Mouse (Mus musculus) liver, embryonic 14.5 days (tissue): ENCODE measurements around the gene Cog1. TPM values are rescaled to one million over a fixed set of nuclear protein-coding genes. Genes with fewer than 3 reads are reported as not detected.

Experiments
- ATAC-seq: fragments of 200-750 bp; cut with Nextera tagmentation; 2 replicates; pipeline ENCODE4 v1.8.0; 2017; ENCODE audit warnings: moderate number of reproducible peaks, mild to moderate bottlenecking, moderate library complexity; ENCODE audit not compliant: insufficient read depth
- DNase-seq, 3 experiments: peaks; one replicate each; pipeline ENCODE4 v3.0.0-alpha.2; 2012 to 2013; ENCODE audit warnings: low read depth in 3 of 3, low spot score in 3 of 3
- H3K27ac ChIP-seq: fragments of 300-500 bp; sonication (generic); 2 replicates; pipeline ENCODE4 v1.5.1; 2014; ENCODE audit warnings: moderate library complexity, mild to moderate bottlenecking, control low read depth, inconsistent platforms
- H3K27me3 ChIP-seq: fragments of 300-500 bp; sonication (generic); 2 replicates; pipeline ENCODE4 v1.6.1; 2014; ENCODE audit warnings: mild to moderate bottlenecking, low read length, moderate library complexity; ENCODE audit not compliant: control insufficient read depth, insufficient read depth
- H3K36me3 ChIP-seq: fragments of 300-500 bp; sonication (generic); replicated peaks from 2 replicates; pipeline ENCODE4 v1.6.1; 2014; ENCODE audit warnings: low read depth; ENCODE audit not compliant: control insufficient read depth, insufficient read depth
- H3K4me1 ChIP-seq, 2 experiments: fragments of 200-500 bp in 1 of 2; fragments of 300-500 bp in 1 of 2; sonication (generic) in 1 of 2; replicated peaks; 2 replicates each; pipeline ENCODE4 v1.6.1; 2012 to 2014; ENCODE audit warnings: antibody characterized with exemption in 1 of 2, inconsistent platforms in 1 of 2, low read length in 1 of 2; ENCODE audit not compliant: control insufficient read depth in 2 of 2, insufficient read depth in 2 of 2
- H3K4me2 ChIP-seq: fragments of 300-500 bp; sonication (generic); 2 replicates; pipeline ENCODE4 v1.6.1; 2014; ENCODE audit warnings: low read depth, mild to moderate bottlenecking, control low read depth, moderate library complexity
- H3K4me3 ChIP-seq, 2 experiments: fragments of 200-500 bp in 1 of 2; fragments of 300-500 bp in 1 of 2; sonication (generic) in 1 of 2; 2 replicates each; pipeline ENCODE4 v1.5.1; 2012 to 2014; ENCODE audit warnings: low read depth in 2 of 2, low read length in 2 of 2, mild to moderate bottlenecking in 2 of 2, control low read depth in 1 of 2, inconsistent platforms in 1 of 2, moderate library complexity in 1 of 2; ENCODE audit not compliant: insufficient read depth in 1 of 2
- H3K9ac ChIP-seq: fragments of 300-500 bp; sonication (generic); replicated peaks from 2 replicates; pipeline ENCODE4 v1.6.1; 2014; ENCODE audit warnings: mild to moderate bottlenecking, control low read depth, moderate library complexity
- H3K9me3 ChIP-seq: fragments of 300-500 bp; sonication (generic); 2 replicates; pipeline ENCODE4 v1.6.1; 2016; ENCODE audit warnings: low read length, mixed read lengths; ENCODE audit not compliant: control insufficient read depth
- CTCF ChIP-seq: IDR thresholded peaks from 2 replicates; pipeline ENCODE4 v1.5.1; 2016; ENCODE audit warnings: antibody characterized with exemption, low read depth, control low read depth
- EP300 ChIP-seq: IDR thresholded peaks from 2 replicates; pipeline ENCODE4 v1.6.1; 2016; ENCODE audit warnings: antibody characterized with exemption, low read depth
- WGBS: fragments of 180-500 bp; shearing (Covaris S2); extraction: QIAGEN DNeasy Blood & Tissue Kit; methylation state at CpG from one replicate; pipeline ENCODE4 v1.1.7; 2014; ENCODE audit not compliant: insufficient replicate concordance; 5-methylcytosine and 5-hydroxymethylcytosine counted together
- polyA plus RNA-seq, 2 experiments: library from polyadenylated mRNA; depleted of rRNA in 1 of 2; stranded (reverse) in 1 of 2; unstranded in 1 of 2; fragments of >200 nt; fragmentation: Nextera tagmentation in 1 of 2; extraction: Ambion mirVana in 1 of 2; gene quantifications; 2 replicates each; pipeline versions ENCODE4 v1.2.1 to v1.2.3; 2012 to 2014

Cog1 gene
- polyA plus RNA-seq, 2 experiments = 9.3 to 12.9 TPM

- no peak overlapping the region for H3K4me2 ChIP-seq
- H3K4me1 ChIP-seq = no peaks in the 10 kb centered on the region
- H3K4me3 ChIP-seq = no peak overlapping the region
- no peaks in the 10 kb centered on the region for H3K36me3 ChIP-seq
- ATAC-seq (peak; percentile 31; the same call in 1 of the 2 replicates), DNase-seq (no peak)
- H3K9me3 ChIP-seq = no peaks in the 10 kb centered on the region
- TF ChIP-seq EP300 = no peak
- TF ChIP-seq CTCF = peak; percentile 41
- no peak overlapping the region for H3K27ac ChIP-seq
- peaks cover 2% of the 10 kb centered on the region for H3K27me3 ChIP-seq
- WGBS = 55% methylated on average over 7 of the region's 7 CpGs
- no peak overlapping the region for H3K9ac ChIP-seq
Measured at GRCm38 (mm10) chr11:113715078-113715674, 66.2 kb downstream of the Cog1 start.

GRCm38 (mm10) chr11:113716132-113716531 lies 67.2 kb downstream of the Cog1 start:
- ATAC-seq (no peak), DNase-seq (no peak)
- H3K4me2 ChIP-seq = no peak overlapping the region
- H3K36me3 ChIP-seq = no peaks in the 10 kb centered on the region
- 66% methylated on average over 2 of the region's 2 CpGs for WGBS
- H3K9me3 ChIP-seq = no peaks in the 10 kb centered on the region
- H3K4me3 ChIP-seq = no peak overlapping the region
- no peaks in the 10 kb centered on the region for H3K27me3 ChIP-seq
- no peak overlapping the region for H3K27ac ChIP-seq
- TF ChIP-seq EP300 (no peak), CTCF (no peak)
- H3K4me1 ChIP-seq = no peaks in the 10 kb centered on the region
- H3K9ac ChIP-seq = no peak overlapping the region

Other genes starting within 250 kb of the Cog1 start
- gene Sstr2, start 29.8 kb upstream of the Cog1 start, polyA plus RNA-seq (2012; rRNA removed) = 2.8 and 3.5 TPM in 2 replicates
- gene Sstr2, start 29.8 kb upstream of the Cog1 start, polyA plus RNA-seq (2014; fragmentation: Nextera tagmentation; extraction: Ambion mirVana) = 3.6 and 3.8 TPM in 2 replicates
- 4.9 and 5.1 TPM in 2 replicates for gene Slc39a11, start 910 bp downstream of the Cog1 start, polyA plus RNA-seq (2012; rRNA removed)
- 10.1 and 10.2 TPM in 2 replicates for gene Slc39a11, start 910 bp downstream of the Cog1 start, polyA plus RNA-seq (2014; fragmentation: Nextera tagmentation; extraction: Ambion mirVana)
- 20.6 and 25.0 TPM in 2 replicates for gene Fam104a, start 35.0 kb downstream of the Cog1 start, polyA plus RNA-seq (2012; rRNA removed)
- gene Fam104a, start 35.0 kb downstream of the Cog1 start, polyA plus RNA-seq (2014; fragmentation: Nextera tagmentation; extraction: Ambion mirVana) = 44.5 and 46.8 TPM in 2 replicates
- gene D11Wsu47e, start 35.2 kb downstream of the Cog1 start, polyA plus RNA-seq (2012; rRNA removed) = 5.8 and 8.0 TPM in 2 replicates
- 7.8 and 9.2 TPM in 2 replicates for gene D11Wsu47e, start 35.2 kb downstream of the Cog1 start, polyA plus RNA-seq (2014; fragmentation: Nextera tagmentation; extraction: Ambion mirVana)
- gene Cpsf4l, start 60.8 kb downstream of the Cog1 start, polyA plus RNA-seq (2012; rRNA removed) = 0.02 TPM in 1 of 2 replicates, not detected in the other
- 0.11 TPM in 1 of 2 replicates, not detected in the other for gene Cpsf4l, start 60.8 kb downstream of the Cog1 start, polyA plus RNA-seq (2014; fragmentation: Nextera tagmentation; extraction: Ambion mirVana)
- 8.7 and 9.0 TPM in 2 replicates for gene Cdc42ep4, start 102.7 kb downstream of the Cog1 start, polyA plus RNA-seq (2012; rRNA removed)
- gene Cdc42ep4, start 102.7 kb downstream of the Cog1 start, polyA plus RNA-seq (2014; fragmentation: Nextera tagmentation; extraction: Ambion mirVana) = 10.0 and 10.7 TPM in 2 replicates